Mouse (Mus musculus) telencephalon, adult 2 months (tissue): ENCODE data around the gene Tmem238.

Source experiments
- DNase-seq: peaks from one replicate; pipeline ENCODE4 v3.0.0-alpha.2; 2011; ENCODE audit warnings: low read depth, low spot score

Tmem238 gene

DNA sequence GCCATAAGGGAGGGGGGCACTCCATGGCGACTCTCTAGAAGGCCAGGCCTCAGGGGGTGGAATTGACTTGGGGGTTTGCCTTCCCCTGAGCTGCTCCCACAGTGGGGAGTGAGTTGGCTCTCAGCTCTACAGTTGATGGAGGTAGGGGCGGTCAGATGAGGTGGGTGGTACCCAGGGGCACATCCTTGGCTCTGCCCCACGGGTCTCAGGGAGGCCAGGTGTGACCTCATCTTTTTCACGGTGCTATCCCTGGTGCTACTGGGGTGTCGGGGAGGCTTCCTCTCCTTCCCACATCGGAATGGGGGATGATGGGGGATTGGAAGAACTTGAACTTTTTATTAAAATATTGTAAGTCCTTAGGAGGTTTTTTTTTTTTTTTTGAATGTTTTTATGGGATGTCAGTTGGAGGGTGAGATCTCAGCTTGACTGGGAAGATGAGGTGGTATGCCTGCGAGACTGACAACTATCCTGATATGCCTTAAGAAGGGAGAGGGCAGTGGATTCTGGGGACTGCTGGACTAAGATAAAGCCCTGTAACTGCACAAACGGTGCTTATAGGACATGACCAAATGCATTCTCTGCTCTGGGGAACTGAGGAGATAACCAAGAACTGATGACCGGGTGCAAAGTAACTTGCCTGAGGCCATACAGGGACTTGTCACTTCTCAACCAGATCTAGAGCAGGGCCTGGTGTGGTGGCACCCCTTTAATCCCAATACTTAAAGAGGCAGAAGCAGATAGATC, 42.1 kb downstream of the Tmem238 start:
- no peak for DNase-seq

DNA sequence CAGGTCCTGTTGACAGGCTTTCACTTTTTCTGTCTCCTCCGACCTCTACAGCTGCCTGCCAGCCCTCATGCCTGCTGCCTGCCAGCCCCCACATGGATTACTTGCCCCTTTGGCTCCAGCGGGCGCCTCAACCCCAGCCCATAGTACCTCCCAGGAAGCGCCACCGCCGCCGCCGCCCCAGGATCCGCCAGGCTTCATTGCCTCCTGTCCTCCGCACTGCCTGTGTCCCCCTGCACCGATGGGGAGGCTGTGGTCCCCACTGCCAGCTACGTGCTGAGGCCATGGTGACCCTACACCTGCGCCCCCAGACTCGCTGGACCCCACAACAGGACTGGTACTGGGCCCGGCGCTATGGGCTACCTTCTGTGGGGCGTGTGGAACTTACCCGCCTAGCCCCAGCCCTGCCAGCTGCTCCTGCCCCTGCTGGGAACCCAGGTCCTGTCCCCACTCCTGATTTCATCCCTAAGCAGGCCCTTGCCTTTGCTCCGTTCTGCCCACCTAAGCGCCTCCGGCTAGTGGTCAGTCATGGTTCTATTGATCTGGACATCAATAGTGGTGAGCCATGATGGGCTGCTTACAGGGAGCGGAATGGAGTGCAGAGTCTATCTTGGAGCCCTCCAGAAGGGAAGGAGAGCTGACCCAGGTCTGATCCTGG, 43.0 kb downstream of the Tmem238 start:
- no peak for DNase-seq

DNA sequence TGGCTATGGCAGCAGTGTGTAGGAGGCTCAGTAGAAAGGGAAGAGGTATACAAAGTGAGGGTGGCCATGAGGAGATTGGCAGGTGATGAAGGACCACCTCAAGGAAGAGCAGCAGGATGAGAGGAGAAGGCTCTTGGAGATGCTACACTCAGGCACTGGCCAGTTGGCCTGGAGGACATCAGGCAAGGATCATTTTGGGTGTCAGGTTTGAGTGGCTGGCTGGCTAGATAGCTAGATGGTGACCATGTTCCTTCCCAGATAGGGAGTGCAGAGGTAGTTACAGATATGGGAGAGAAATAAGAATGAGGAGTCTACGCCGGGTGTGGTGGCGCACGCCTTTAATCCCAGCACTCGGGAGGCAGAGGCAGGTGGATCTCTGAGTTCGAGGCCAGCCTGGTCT, 44.6 kb downstream of the Tmem238 start:
- DNase-seq = no peak

DNA sequence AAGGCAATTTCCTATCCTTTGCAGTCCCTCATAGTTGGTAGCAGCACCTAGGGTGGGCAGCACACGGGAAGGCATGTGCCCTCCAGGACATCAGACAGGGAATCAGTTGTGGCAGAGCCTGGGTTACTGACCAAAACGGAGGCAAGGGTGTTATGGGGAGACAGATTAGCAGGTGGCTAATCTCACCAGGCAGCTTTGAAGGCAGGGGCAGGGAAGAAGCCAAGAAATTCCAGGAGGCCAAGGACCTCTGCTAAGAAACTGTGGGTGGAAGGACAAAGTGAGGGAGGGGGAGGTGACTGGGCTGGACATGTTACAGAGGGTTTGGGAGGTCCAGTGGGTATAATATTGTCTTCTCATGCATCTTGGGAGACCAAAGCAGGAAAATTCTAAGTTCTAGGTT, 46.1 kb downstream of the Tmem238 start:
- DNase-seq = no peak

DNA sequence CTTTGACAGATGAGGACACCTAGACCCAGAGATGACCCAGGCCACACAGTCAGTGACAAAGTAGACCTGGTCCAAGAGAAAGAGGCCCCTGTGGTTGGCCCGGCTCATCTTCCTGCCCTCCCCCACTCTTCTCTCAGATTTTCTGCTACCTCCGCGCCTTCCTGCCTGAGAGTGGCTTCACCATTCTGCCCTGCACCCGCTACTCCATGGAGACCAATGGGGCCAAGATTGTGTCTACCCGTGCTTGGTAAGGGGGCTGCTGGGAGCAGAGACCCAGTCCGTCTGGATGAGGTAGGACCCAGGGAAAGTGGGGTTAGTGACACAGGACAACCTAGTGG, 47.0 kb downstream of the Tmem238 start:
- DNase-seq = no peak

DNA sequence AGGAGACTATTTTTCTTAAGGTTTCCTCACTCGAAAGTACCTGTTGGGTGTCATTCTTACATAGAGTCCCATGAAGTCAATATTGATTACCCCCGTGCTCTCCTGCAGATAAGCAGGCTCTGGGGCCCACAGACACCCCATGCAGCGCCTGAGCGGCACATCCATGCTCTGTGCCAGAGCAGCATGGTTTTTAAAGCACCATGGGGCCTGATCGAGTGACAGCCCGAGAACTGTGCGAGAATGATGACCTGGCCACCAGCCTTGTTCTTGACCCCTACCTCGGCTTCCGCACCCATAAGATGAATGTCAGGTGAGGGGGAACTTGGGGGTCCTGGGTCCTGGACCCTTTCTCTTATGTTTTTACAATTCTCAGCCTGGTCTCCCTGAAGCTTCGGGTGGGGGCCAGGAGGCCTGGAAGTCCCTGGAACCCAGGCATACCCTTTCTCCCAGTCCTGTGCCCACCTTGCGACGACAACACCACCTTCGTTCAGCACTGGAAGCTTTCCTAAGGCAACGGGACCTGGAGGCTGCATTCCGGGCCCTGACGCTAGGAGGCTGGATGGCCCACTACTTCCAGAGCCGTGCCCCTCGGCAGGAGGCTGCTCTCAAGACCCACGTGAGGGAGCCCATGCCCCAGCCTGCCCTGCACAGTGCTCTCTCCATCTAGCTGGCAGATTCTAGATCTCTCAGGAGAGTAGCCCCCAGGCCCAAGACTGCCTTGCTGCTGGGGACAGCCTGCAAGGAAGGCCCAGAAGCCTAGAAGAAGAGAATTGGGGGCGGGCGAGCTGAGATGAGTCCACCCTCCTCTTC, 47.6 kb downstream of the Tmem238 start:
- DNase-seq = no peak

DNA sequence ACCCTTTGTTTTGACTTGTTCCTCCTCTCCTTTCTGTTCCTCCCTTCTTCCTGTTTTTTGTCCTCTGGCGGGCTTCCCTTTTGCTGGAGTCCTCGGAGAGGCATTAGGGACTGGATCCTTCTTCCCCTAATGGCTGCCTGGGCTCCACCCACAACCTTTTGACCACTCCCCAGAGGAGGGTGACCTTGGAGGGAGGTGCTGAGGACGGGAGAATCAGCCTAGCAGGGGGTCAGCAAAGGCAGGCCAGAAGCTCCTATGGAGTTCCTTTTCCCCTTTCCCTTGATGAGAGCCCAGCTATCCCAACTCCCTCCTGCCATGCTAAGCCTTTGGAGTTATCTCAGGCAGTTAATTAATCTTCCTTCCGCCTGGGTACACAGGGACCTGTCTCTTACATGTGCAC, 48.3 kb downstream of the Tmem238 start:
- no peak for DNase-seq

DNA sequence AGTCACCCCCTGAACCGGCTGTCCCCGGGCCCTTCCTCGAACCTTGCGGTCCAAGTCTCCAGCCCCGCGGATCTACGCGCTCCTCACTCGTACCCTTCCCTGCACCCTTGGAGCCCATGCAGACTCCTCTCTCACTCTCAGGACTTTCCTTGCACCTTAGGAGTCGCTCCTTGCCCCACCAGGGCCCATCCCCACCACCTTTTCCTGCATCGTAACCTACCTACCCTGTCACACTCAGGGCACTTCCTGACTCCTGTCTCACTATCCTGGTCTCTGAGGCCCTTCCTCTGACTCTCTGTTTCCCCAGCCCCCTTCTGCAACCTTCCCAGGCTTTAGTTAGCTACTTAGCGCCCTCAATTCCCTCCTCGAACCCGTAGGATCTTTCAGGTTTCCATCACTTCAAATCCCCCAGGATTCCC, 49.1 kb downstream of the Tmem238 start:
- no peak for DNase-seq

DNA sequence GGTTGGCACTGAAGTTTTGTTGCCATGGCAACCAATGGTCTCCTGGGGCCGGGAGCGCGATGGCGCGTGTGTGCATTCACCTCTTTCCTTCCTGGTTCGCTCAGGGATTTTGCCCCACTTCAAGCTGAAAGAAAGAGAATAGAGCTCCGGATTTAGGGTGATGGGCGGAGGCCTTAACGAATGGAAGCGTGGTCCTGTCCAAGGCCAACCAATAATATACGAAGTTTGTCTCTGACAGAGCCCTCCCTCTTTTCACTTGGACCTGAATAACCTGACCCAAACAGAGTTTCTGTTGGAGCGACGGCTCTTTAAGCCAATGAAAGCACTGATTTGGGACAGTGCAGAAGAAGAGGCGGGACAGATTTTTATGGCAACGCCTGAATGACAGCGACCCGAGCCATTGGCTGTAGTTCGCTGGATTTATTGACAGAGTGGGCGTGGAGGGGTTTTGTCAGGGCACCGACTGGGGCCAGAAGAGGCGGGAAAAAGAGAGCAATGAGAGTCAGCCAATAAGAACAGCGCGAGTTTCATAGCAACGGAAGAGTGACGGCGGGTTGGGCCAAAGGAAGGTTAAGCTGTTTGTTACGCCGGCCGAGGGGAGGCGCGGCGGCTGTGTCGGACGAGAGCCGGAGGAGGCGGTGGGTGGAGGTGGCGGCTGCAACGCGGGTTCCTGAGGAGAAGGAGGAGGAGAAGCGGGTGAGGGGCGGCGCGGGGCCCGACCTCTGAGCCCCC, 49.7 kb downstream of the Tmem238 start, which contains the start of gene Kmt5c:
Gene Kmt5c, plus strand, starts transcription at position 572 of the 732 bp plus-strand sequence.
- peak; percentile 100 for DNase-seq

DNA sequence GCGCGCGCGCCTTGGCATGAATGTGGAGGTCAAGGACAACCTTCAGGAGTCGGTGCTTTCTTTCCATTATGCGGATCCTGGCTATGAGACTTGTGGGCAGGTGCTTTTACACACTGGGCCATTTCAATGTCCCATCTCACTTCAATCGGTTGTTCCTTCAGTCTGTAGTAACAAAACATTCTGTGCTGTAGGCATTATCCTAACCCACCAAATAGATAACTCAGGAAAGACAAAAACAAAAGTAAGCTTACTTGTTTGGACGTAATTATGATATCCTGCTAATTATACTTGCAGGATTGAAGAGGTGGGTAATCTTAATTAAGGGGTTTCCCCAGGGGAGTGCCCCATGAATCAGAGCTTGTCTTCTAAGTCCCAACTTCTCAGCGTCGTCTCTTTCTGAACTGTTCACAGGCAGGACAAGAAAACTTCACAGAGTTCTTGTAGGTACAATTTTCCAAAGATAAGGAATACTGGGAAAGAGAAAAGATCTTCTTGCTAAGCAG, 50.4 kb downstream of the Tmem238 start:
- no peak for DNase-seq
